Mouse (Mus musculus): ENCODE measurements around the gene Gm973. TPM values are rescaled to one million over a fixed set of nuclear protein-coding genes. Genes with fewer than 3 reads are reported as not detected.

The Gm973 gene
- polyA plus RNA-seq, 1 experiment from 2014 or later: 9.2 TPM

GRCm38 (mm10) chr1:59578770-59579169, 62.7 kb downstream of the Gm973 start:
- no peak for ATAC-seq (replicated peaks)
- no peaks in the 10 kb centered on the region for H3K36me3 ChIP-seq
- no peak overlapping the region for H3K27ac ChIP-seq (replicated peaks)
- no peak overlapping the region for H3K4me3 ChIP-seq
- no peak overlapping the region for H3K4me2 ChIP-seq (replicated peaks)
- peaks cover 16% of the 10 kb centered on the region for H3K4me1 ChIP-seq
- no peaks in the 10 kb centered on the region for H3K9me3 ChIP-seq
- WGBS: 74% methylated on average over 4 of the region's 4 CpGs
- H3K27me3 ChIP-seq: no peaks in the 10 kb centered on the region
- no peak overlapping the region for H3K9ac ChIP-seq (replicated peaks)

GRCm38 (mm10) chr1:59579327-59579726, 63.3 kb downstream of the Gm973 start:
- H3K27ac ChIP-seq (replicated peaks): no peak overlapping the region
- 91% methylated on average over 5 of the region's 5 CpGs for WGBS
- peaks cover 10% of the 10 kb centered on the region for H3K4me1 ChIP-seq
- no peaks in the 10 kb centered on the region for H3K27me3 ChIP-seq
- no peaks in the 10 kb centered on the region for H3K9me3 ChIP-seq
- H3K9ac ChIP-seq (replicated peaks): no peak overlapping the region
- no peak for ATAC-seq (replicated peaks)
- H3K4me3 ChIP-seq: no peak overlapping the region
- no peaks in the 10 kb centered on the region for H3K36me3 ChIP-seq
- no peak overlapping the region for H3K4me2 ChIP-seq (replicated peaks)

- H3K9ac ChIP-seq (replicated peaks): no peak overlapping the region
- no peak overlapping the region for H3K4me3 ChIP-seq
- peaks cover 8% of the 10 kb centered on the region for H3K4me1 ChIP-seq
- H3K36me3 ChIP-seq: no peaks in the 10 kb centered on the region
- 75% methylated on average over 8 of the region's 8 CpGs for WGBS
- no peak overlapping the region for H3K4me2 ChIP-seq (replicated peaks)
- H3K9me3 ChIP-seq: no peaks in the 10 kb centered on the region
- no peak for ATAC-seq (replicated peaks)
- no peak overlapping the region for H3K27ac ChIP-seq (replicated peaks)
- no peaks in the 10 kb centered on the region for H3K27me3 ChIP-seq
These were observed 64.2 kb downstream of the Gm973 start for GRCm38 (mm10) chr1:59580131-59580751.

- no peak overlapping the region for H3K4me3 ChIP-seq
- no peaks in the 10 kb centered on the region for H3K9me3 ChIP-seq
- no peak overlapping the region for H3K27ac ChIP-seq (replicated peaks)
- no peak overlapping the region for H3K9ac ChIP-seq (replicated peaks)
- H3K4me2 ChIP-seq (replicated peaks): no peak overlapping the region
- ATAC-seq (replicated peaks): no peak
- WGBS: 85% methylated on average over 3 of the region's 3 CpGs
- H3K36me3 ChIP-seq: no peaks in the 10 kb centered on the region
- H3K27me3 ChIP-seq: no peaks in the 10 kb centered on the region
- H3K4me1 ChIP-seq: peaks cover 5% of the 10 kb centered on the region
These were observed 64.8 kb downstream of the Gm973 start for GRCm38 (mm10) chr1:59580880-59581279.

GRCm38 (mm10) chr1:59584656-59585410, 68.8 kb downstream of the Gm973 start:
- Histone ChIP-seq H3K4me2 (replicated peaks) (peak overlapping the region; percentile 33; the same call in 1 of the 2 replicates), H3K9me3 (no peaks in the 10 kb centered on the region), H3K27ac (replicated peaks) (no peak overlapping the region), H3K4me3 (no peak overlapping the region), H3K4me1 (peaks cover 5% of the 10 kb centered on the region), H3K9ac (replicated peaks) (no peak overlapping the region), H3K36me3 (no peaks in the 10 kb centered on the region), H3K27me3 (no peaks in the 10 kb centered on the region)
- ATAC-seq (replicated peaks): peak; percentile 64
- WGBS: 7% methylated on average over 18 of the region's 18 CpGs

- WGBS: 81% methylated on average over 1 of the region's 1 CpGs
- no peaks in the 10 kb centered on the region for H3K27me3 ChIP-seq
- no peak overlapping the region for H3K4me3 ChIP-seq
- no peak overlapping the region for H3K9ac ChIP-seq (replicated peaks)
- no peaks in the 10 kb centered on the region for H3K9me3 ChIP-seq
- no peak for ATAC-seq (replicated peaks)
- no peak overlapping the region for H3K4me2 ChIP-seq (replicated peaks)
- peaks cover 24% of the 10 kb centered on the region for H3K4me1 ChIP-seq
- no peak overlapping the region for H3K27ac ChIP-seq (replicated peaks)
- no peaks in the 10 kb centered on the region for H3K36me3 ChIP-seq
These were observed 73.2 kb downstream of the Gm973 start for GRCm38 (mm10) chr1:59589271-59589670.

- WGBS: 1% methylated on average over 10 of the region's 10 CpGs
- ATAC-seq (replicated peaks): peak; percentile 57
- peak overlapping the region; percentile 10; the same call in 1 of the 2 replicates for H3K4me3 ChIP-seq
These were observed 76.3 kb downstream of the Gm973 start for GRCm38 (mm10) chr1:59592359-59592758.

GRCm38 (mm10) chr1:59592876-59593275, 76.8 kb downstream of the Gm973 start:
- Histone ChIP-seq H3K9ac (replicated peaks) (no peak overlapping the region), H3K27ac (replicated peaks) (peak overlapping the region; percentile 65), H3K4me1 (peaks cover 19% of the 10 kb centered on the region), H3K4me2 (replicated peaks) (peak overlapping the region; percentile 36), H3K9me3 (no peaks in the 10 kb centered on the region), H3K4me3 (peak overlapping the region; percentile 10; the same call in 1 of the 2 replicates), H3K36me3 (no peaks in the 10 kb centered on the region), H3K27me3 (no peaks in the 10 kb centered on the region)
- WGBS: 3% methylated on average over 12 of the region's 12 CpGs
- ATAC-seq (replicated peaks): peak; percentile 62

More at GRCm38 (mm10) chr1:59592359-59592758, 76.3 kb downstream of the Gm973 start:
- H3K9me3 ChIP-seq: no peaks in the 10 kb centered on the region
- peak overlapping the region; percentile 65 for H3K27ac ChIP-seq (replicated peaks)
- H3K9ac ChIP-seq (replicated peaks): no peak overlapping the region
- peaks cover 19% of the 10 kb centered on the region for H3K4me1 ChIP-seq
- no peaks in the 10 kb centered on the region for H3K36me3 ChIP-seq
- H3K27me3 ChIP-seq: no peaks in the 10 kb centered on the region
- H3K4me2 ChIP-seq (replicated peaks): peak overlapping the region; percentile 36

GRCm38 (mm10) chr1:59593622-59594035, 77.6 kb downstream of the Gm973 start:
- Histone ChIP-seq H3K36me3 (no peaks in the 10 kb centered on the region), H3K27me3 (no peaks in the 10 kb centered on the region), H3K4me1 (peaks cover 19% of the 10 kb centered on the region), H3K4me3 (no peak overlapping the region), H3K9me3 (no peaks in the 10 kb centered on the region), H3K4me2 (replicated peaks) (no peak overlapping the region), H3K9ac (replicated peaks) (no peak overlapping the region), H3K27ac (replicated peaks) (0 out of 2 replicates have a peak overlapping the region, but pooled peaks have one; percentile 65)
- 58% methylated on average over 2 of the region's 2 CpGs for WGBS
- no peak for ATAC-seq (replicated peaks)

- no peaks in the 10 kb centered on the region for H3K9me3 ChIP-seq
- WGBS: 90% methylated on average over 11 of the region's 11 CpGs
- no peak overlapping the region for H3K4me2 ChIP-seq (replicated peaks)
- peaks cover 19% of the 10 kb centered on the region for H3K4me1 ChIP-seq
- no peak overlapping the region for H3K4me3 ChIP-seq
- no peak overlapping the region for H3K27ac ChIP-seq (replicated peaks)
- no peak overlapping the region for H3K9ac ChIP-seq (replicated peaks)
- no peaks in the 10 kb centered on the region for H3K36me3 ChIP-seq
- ATAC-seq (replicated peaks): no peak
- H3K27me3 ChIP-seq: no peaks in the 10 kb centered on the region
These were observed 78.7 kb downstream of the Gm973 start for GRCm38 (mm10) chr1:59594586-59595266.

- 90% methylated on average over 9 of the region's 9 CpGs for WGBS
- Histone ChIP-seq H3K4me2 (replicated peaks) (no peak overlapping the region), H3K27ac (replicated peaks) (no peak overlapping the region), H3K4me3 (no peak overlapping the region), H3K36me3 (no peaks in the 10 kb centered on the region), H3K4me1 (peaks cover 19% of the 10 kb centered on the region), H3K27me3 (no peaks in the 10 kb centered on the region), H3K9me3 (no peaks in the 10 kb centered on the region), H3K9ac (replicated peaks) (no peak overlapping the region)
- ATAC-seq (replicated peaks): no peak
These were observed 79.5 kb downstream of the Gm973 start for GRCm38 (mm10) chr1:59595609-59596008.
